Mouse (Mus musculus) kidney, postnatal 14 days (tissue): ENCODE results near the gene Arid2.
"Not testable (repeated sequence)": the region's sequence is repeated elsewhere in the genome, so short reads cannot be mapped to it uniquely, and the experiment has no call there.

Experiments
- DNase-seq: peaks from one replicate; pipeline ENCODE4 v3.0.0; 2022; ENCODE audit warnings: mixed read lengths

The Arid2 gene

GRCm38 (mm10) chr15:96287369-96287975 is at the start of gene Arid2:
Arid2 (plus strand) TSS chr15:96287518.
- DNase-seq, result peak; percentile 79

DNA sequence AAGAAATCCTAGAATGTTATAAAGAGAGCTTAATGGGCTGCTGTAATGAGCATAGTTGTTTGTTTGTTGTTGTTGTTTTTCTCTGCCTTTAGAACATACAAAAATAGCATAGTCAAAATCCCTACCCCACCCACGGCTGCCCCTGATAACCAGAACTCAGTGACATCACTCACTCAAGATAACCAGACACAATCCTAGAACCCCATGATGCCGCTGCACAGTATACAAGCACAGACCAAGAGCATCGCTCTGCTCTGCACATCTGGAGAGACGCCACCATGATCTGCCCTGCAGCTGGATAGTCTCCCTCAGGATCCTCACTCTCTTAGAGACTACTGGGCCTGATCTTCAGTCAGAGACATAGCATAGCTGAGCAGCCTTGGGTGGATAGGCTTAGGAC is 49.2 kb upstream of the Arid2 start:
- no peak for DNase-seq

DNA sequence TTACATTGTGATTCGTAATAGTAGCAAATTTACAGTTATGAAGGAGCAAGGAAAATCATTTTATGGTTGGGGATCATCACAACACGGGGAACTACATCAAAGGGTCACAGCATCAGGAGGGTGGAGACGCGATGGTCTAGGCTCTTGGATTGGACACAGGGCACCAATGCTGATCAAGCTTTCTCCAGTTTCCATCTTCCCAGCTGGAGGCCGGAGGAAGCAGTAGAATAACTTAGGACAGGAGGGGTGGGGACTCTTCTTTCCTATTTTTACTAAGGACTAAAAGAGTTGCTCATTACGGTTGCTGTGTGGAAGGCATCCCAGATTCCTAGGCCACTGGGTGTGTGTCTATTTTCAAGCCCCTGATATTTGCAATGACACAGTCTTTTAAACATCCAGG is 43.1 kb upstream of the Arid2 start:
- no peak for DNase-seq

- DNase-seq, result not testable (repeated sequence)
Observed at GRCm38 (mm10) chr15:96244715-96245114, 42.6 kb upstream of the Arid2 start.

GRCm38 (mm10) chr15:96253827-96254226 is 33.5 kb upstream of the Arid2 start:
- DNase-seq, result peak; percentile 29

DNA sequence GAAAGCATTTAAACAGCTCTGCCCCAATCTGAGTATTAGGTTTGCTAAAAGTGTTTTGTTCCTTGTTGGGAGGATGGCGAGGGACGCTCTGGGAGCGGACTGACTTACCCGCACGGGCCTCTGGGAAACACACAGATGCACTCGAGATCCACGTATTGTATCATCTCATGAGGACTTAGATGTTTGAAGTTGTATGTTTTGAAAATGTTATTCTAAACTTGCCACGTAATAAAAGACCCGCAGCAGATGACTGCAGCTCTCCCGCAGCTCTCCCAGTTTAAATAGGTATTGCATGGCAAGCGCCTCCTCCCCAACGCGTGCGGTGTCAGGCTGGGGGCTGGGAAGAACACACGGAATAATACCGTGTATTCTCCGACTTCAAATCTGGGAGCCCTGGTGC is 33.0 kb upstream of the Arid2 start:
- DNase-seq, result no peak

GRCm38 (mm10) chr15:96257781-96258180 is 29.5 kb upstream of the Arid2 start:
- no peak for DNase-seq

GRCm38 (mm10) chr15:96264614-96265013 is 22.7 kb upstream of the Arid2 start:
- no peak for DNase-seq

GRCm38 (mm10) chr15:96267933-96268332 is 19.4 kb upstream of the Arid2 start:
- DNase-seq, result no peak

- DNase-seq, result no peak
Observed at GRCm38 (mm10) chr15:96268610-96269009, 18.7 kb upstream of the Arid2 start.

GRCm38 (mm10) chr15:96269402-96269801 is 17.9 kb upstream of the Arid2 start:
- no peak for DNase-seq

GRCm38 (mm10) chr15:96270272-96270880 is 16.9 kb upstream of the Arid2 start:
- DNase-seq, result no peak

DNA sequence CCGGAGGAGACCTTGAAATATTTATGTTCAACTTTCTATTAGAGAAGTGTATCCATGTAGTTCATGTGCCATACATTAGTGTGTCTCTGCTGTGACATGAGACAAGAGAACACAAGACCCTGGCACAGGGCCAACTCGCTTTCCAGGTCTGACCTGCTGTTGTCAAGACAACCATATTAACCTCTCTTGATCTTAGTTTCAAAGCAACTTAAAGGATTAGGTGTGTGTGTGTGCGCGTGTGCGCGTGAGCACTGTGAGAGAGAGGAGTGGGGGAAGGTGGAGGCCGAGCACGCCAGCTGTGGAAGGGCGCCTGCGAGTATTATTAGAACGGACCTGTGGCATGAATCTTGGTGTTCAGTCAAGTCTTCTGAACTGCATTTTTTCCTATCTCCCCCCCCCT is 15.0 kb upstream of the Arid2 start:
- DNase-seq, result peak; percentile 29

- no peak for DNase-seq
Observed at GRCm38 (mm10) chr15:96274341-96274740, 13.0 kb upstream of the Arid2 start.

DNA sequence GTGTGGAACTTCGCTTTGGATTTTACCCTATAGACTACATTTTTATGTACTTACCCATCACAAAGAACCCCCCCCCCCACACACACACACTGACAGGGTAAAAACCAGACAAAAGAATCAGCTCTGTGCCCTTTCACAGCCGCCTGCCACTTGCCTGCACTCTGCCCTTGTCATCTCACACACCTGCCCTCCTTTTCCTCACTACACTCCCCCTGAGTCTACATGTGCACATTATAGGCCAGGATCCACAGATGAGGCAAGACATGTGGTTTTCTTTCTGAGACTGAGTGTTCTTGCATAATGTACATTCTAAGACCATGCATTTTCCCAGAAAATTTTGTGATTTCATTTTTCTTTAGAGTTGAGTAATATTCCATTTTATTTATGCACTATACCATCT is 12.1 kb upstream of the Arid2 start:
- no peak for DNase-seq

DNA sequence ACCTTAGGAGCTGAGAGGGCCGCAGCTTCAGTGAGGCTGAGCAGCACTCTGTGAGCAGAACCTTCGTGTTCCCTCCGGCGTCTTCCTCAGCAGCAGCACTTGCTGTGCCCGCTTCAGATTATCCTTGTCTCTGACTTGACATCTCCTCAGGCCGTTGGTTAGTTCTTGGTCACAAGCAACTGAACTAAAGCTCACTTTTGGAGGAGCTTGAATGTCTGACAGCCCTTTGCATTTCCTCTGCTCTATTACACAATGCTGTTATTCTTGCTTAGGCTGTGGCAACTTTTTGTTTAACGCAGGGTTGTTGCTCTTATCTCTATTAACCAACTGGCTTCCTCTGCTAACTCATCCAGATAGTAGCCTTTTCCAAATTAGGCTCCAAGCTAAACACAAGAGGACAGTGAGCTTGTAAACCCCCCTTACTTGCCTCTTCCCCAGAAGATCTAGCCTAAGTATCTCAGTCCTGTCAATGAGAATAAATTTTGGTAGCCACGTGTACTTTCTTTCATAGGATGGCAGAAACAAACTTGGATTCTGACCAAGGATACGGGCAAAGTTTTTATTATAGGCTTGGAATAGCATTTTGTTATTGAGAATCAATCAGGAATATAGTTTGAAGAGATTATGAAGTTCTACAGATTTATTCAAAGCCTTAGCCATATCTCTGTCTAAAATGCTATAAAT is 11.4 kb upstream of the Arid2 start:
- DNase-seq, result no peak

- no peak for DNase-seq
Observed at GRCm38 (mm10) chr15:96277061-96277460, 10.3 kb upstream of the Arid2 start.

DNA sequence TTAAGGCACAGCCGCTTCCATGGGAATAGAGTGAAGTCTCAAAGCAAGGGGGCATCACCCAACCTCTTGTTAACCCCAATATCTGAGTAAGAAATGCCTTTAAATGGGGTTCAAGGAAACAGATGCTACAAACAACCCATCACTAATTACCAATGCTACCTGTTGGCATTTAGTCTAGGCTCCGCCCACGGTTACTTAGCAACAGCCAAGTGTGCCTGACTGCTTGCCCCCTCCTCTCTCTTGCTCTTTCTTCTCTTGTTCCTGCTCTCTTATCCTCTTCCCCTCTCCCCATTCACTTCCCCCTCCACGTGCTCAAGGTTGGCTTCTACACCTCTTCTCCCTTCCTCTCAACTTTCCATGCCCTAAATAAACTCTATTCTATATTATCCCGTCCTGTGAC is 6.1 kb upstream of the Arid2 start:
- DNase-seq, result no peak

DNA sequence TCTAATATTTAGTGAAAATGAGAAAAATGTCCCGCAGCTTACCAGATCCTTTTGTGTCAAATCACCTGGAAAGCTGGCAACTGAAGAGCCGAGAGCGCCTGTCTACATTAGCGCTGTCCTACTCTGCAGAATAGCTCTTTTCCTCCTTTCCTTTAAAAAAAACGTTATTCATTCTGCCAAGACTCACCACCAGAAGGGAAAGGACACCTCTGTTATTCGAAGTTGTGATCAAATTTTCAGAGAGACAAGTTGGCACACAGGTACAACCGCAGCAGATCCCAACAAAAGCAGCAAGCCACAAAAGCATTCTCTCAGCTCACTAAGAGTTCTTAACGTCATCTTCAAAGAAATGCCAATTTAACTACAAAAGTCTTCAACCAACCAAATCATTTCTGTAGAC is 4.2 kb upstream of the Arid2 start:
- no peak for DNase-seq

DNA sequence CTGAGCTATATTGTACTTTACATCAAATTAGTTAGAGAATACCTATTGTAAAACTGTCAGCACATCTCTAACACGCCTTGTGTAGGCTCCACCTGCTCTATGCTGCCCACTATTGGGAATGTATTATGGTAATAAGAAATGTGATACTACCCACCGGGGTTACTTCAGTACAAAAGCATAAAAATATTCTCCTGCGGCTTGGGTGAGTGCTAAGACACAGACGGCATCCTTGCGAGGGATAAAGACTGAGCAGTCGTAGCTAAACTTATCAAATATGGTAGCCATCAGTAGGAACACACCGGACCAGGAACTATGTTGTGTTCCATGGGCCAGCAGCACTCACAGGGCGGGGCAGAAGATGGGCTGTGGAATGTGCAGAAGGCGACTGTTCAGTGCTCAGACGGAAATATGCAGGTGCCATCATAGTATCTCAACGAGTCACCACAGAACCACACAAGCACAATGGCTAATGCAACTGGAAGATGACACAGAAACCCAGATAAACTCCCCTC is 3.3 kb upstream of the Arid2 start:
- DNase-seq, result peak; percentile 49

DNA sequence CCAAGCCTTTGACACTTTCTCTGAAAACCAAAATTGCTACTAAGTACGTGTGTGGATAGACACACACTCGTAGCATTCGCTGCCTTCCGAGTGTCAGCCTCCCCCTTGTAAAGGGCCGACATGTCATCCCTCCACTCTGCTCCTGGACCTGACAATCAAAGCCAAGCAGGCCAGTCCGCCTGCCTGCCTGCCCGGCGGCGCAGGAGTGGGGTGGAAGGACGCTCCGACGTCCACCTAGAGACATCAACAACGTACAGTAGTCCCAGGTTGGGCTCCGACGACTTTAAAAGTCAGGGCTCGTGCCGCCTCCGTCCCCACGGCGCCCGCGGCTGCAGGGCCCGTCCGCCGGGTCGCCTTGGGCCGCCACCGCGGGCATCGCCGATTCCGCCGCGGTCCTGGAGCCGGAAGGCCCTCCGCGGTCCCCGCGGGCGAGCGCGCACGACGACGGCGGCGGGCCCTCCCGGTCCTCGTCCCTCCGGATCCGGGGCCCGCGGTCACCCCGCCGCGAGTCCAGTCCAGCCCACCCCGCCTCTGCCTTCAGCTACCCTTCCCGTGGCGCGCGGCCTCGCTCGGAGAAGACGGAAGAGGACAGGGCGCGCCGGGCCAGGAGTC is 2.5 kb upstream of the Arid2 start:
- no peak for DNase-seq

GRCm38 (mm10) chr15:96285323-96286014 is 1.8 kb upstream of the Arid2 start:
- DNase-seq, result peak; percentile 93
